Mouse (Mus musculus) myocyte (in vitro differentiated cells): Measurements from ENCODE around the gene Ceacam19.

Experiments used
- CEBPB ChIP-seq: IDR thresholded peaks from 2 replicates; pipeline ENCODE4 v1.6.1; 2011; ENCODE audit warnings: mild to moderate bottlenecking, moderate library complexity; ENCODE audit not compliant: poor library complexity, insufficient read depth, severe bottlenecking
- E2F4 ChIP-seq: IDR thresholded peaks from one replicate; pipeline ENCODE4 v1.6.1; 2011; ENCODE audit warnings: mild to moderate bottlenecking, control low read depth, moderate library complexity; ENCODE audit not compliant: insufficient read depth
- MAX ChIP-seq: IDR thresholded peaks from one replicate; pipeline ENCODE4 v1.6.1; 2011; ENCODE audit warnings: low read depth, mild to moderate bottlenecking, control low read depth
- MYOD1 ChIP-seq, 3 experiments: IDR thresholded peaks; one replicate each; pipeline ENCODE4 v1.6.1; 2011; ENCODE audit warnings: control low read depth in 2 of 3, low read depth in 2 of 3, mild to moderate bottlenecking in 2 of 3, moderate library complexity in 1 of 3; ENCODE audit not compliant: insufficient read length in 2 of 3, control insufficient read depth in 1 of 3
- MYOG ChIP-seq, 3 experiments: IDR thresholded peaks; one replicate each; pipeline ENCODE4 v1.6.1; 2011; ENCODE audit warnings: control low read depth in 2 of 3, low read depth in 2 of 3, mild to moderate bottlenecking in 2 of 3; ENCODE audit not compliant: insufficient read length in 2 of 3, control insufficient read depth in 1 of 3, insufficient read depth in 1 of 3
- POLR2A ChIP-seq: IDR thresholded peaks from one replicate; pipeline ENCODE4 v1.6.1; 2011; ENCODE audit warnings: low read depth, mild to moderate bottlenecking, control low read depth, moderate library complexity; ENCODE audit not compliant: insufficient read length
- POLR2AphosphoS2 ChIP-seq: IDR thresholded peaks from one replicate; pipeline ENCODE4 v1.6.1; 2011; ENCODE audit warnings: low read depth, control low read depth; ENCODE audit not compliant: insufficient read length
- REST ChIP-seq: IDR thresholded peaks from one replicate; pipeline ENCODE4 v1.6.1; 2011; ENCODE audit warnings: mild to moderate bottlenecking, control low read depth, moderate library complexity; ENCODE audit not compliant: insufficient read depth, insufficient read length
- SRF ChIP-seq: IDR thresholded peaks from one replicate; pipeline ENCODE4 v1.6.1; 2011; ENCODE audit warnings: low read depth; ENCODE audit not compliant: control insufficient read depth, insufficient read length
- TCF12 ChIP-seq: IDR thresholded peaks from one replicate; pipeline ENCODE4 v1.6.1; 2011; ENCODE audit warnings: mild to moderate bottlenecking, control low read depth; ENCODE audit not compliant: poor library complexity, insufficient read depth, severe bottlenecking
- TCF3 ChIP-seq: IDR thresholded peaks from one replicate; pipeline ENCODE4 v1.6.1; 2011; ENCODE audit warnings: low read depth, control low read depth; ENCODE audit not compliant: insufficient read length
- USF1 ChIP-seq: IDR thresholded peaks from one replicate; pipeline ENCODE4 v1.6.1; 2011; ENCODE audit warnings: low read depth, mild to moderate bottlenecking, control low read depth, moderate library complexity

GRCm38 (mm10) chr7:19830682-19831156, 57.0 kb downstream of the Ceacam19 start:
- TF ChIP-seq POLR2A (peak; percentile 72), POLR2AphosphoS2 (peak; percentile 38), USF1 (no peak), TCF3 (no peak), CEBPB (peak; percentile 92), MYOG (IDR thresholded peaks at IDR 0.05; ENCODE audit: control insufficient read depth in 1 of 3, insufficient read depth in 1 of 3, insufficient read length in 2 of 3, low read depth in 2 of 3) (no peak), TCF12 (no peak), REST (no peak), MYOD1 (IDR thresholded peaks at IDR 0.05; ENCODE audit: control insufficient read depth in 1 of 3, insufficient read length in 2 of 3, low read depth in 2 of 3) (no peak), MAX (no peak), E2F4 (no peak), SRF (no peak)
